In the genomic region with DNA sequence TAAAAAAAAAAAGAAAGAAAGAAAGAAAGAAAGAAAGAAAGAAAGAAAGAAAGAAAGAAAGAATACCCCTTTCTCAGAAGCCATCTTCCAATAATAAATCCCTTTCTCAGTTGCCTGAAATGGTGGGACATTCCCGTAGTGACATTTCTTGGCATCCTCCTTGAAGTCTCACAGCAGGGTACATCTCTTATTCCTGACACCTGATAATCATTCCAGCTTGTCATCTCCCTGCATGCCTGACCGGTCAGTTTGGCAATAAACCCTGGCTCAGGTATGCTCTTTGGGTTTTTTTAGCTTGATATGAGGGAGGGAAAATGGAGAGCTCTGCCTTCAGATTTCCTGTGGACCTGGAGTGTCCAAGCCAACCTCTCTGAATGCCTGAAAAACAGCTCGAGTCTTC, we compare ENCODE assay signal across 27 mouse cellular contexts. TPM values are rescaled to one million over a fixed set of nuclear protein-coding genes. Genes with fewer than 3 reads are reported as not detected.
"Had no signal": no experiment of that assay in that cellular context is flagged by ENCODE, and none has a peak within 500 bp of the region (broad histone marks: within the 10 kb centered on the region; RNA-seq: fewer than 3 reads in every experiment).

No protein-coding gene starts in this region.

- H3K36me3 ChIP-seq: limb, embryonic 13.5 days; liver, embryonic 12.5 days; liver, embryonic 15.5 days; lung, embryonic 15.5 days; midbrain, embryonic 10.5 days; midbrain, embryonic 13.5 days; neural tube, embryonic 13.5 days; stomach, embryonic 15.5 days had no signal

- H3K4me3 ChIP-seq: layer of hippocampus, adult 2 months; limb, embryonic 13.5 days; liver, embryonic 12.5 days; liver, embryonic 15.5 days; lung, embryonic 15.5 days; megakaryocyte, embryonic 14.5 days; midbrain, embryonic 10.5 days; midbrain, embryonic 13.5 days; myocyte; neural tube, embryonic 13.5 days; stomach, embryonic 15.5 days had no signal

- H3K27me3 ChIP-seq: limb, embryonic 13.5 days; liver, embryonic 12.5 days; liver, embryonic 15.5 days; lung, embryonic 15.5 days; midbrain, embryonic 13.5 days; neural tube, embryonic 13.5 days; stomach, embryonic 15.5 days had no signal

- H3K4me2 ChIP-seq: limb, embryonic 13.5 days; liver, embryonic 12.5 days; liver, embryonic 15.5 days; lung, embryonic 15.5 days; midbrain, embryonic 13.5 days; neural tube, embryonic 13.5 days; stomach, embryonic 15.5 days had no signal

- ATAC-seq: liver, embryonic 12.5 days; midbrain, embryonic 13.5 days; midbrain, embryonic 16.5 days had no signal

- H3K27ac ChIP-seq: kidney, postnatal 0 days; layer of hippocampus, adult 2 months; limb, embryonic 13.5 days; liver, embryonic 12.5 days; liver, embryonic 15.5 days; lung, embryonic 15.5 days; midbrain, embryonic 10.5 days; midbrain, embryonic 13.5 days; neural tube, embryonic 13.5 days; stomach, embryonic 15.5 days had no signal

- H3K9me3 ChIP-seq: liver, embryonic 12.5 days; liver, embryonic 15.5 days; lung, embryonic 15.5 days; midbrain, embryonic 13.5 days; neural tube, embryonic 13.5 days; stomach, embryonic 15.5 days had no signal

- H3K9ac ChIP-seq: limb, embryonic 13.5 days; liver, embryonic 12.5 days; liver, embryonic 15.5 days; lung, embryonic 15.5 days; midbrain, embryonic 13.5 days; neural tube, embryonic 13.5 days; stomach, embryonic 15.5 days had no signal

- DNase-seq: kidney, postnatal 25 days; layer of hippocampus, adult 9-11 months; liver; lung, adult 18-20 months; lung, postnatal 10 days; lung, postnatal 36 days; retina, postnatal 1 day; right cerebral cortex, postnatal 25 days; spleen, adult 18-20 months; thymus, postnatal 25 days had no signal

- H3K4me1 ChIP-seq: liver, embryonic 15.5 days; lung, embryonic 15.5 days; megakaryocyte, embryonic 14.5 days; midbrain, embryonic 10.5 days; midbrain, embryonic 13.5 days; neural tube, embryonic 13.5 days; stomach, embryonic 15.5 days had no signal

RNA-seq across cellular contexts. Expression of a gene that starts 59.9 kb away (rescaled TPM):
- total RNA-seq: monocyte, adult 5-6 weeks; neutrophil, adult 5-6 weeks had no signal
- polyA plus RNA-seq: kidney, embryonic 14.5 days; large intestine, adult 2 months; limb, embryonic 13.5 days; liver, embryonic 12.5 days; liver, embryonic 15.5 days; midbrain, embryonic 10.5 days; midbrain, embryonic 13.5 days; myocyte; neural tube, embryonic 13.5 days; stomach, embryonic 15.5 days had no signal
